Mouse (Mus musculus) lung, adult 2 months (tissue): ENCODE measurements around the gene 1700024G13Rik. TPM values are rescaled to one million over a fixed set of nuclear protein-coding genes. Genes with fewer than 3 reads are reported as not detected.
"Not testable (repeated sequence)": the region's sequence is repeated elsewhere in the genome, so short reads cannot be mapped to it uniquely, and the experiment has no call there.

ENCODE experiments used
- DNase-seq: peaks from one replicate; pipeline ENCODE4 v3.0.0; 2022
- H3K4me1 ChIP-seq: fragments of 200-500 bp; 2 replicates; pipeline ENCODE4 v1.6.1; 2011; ENCODE audit warnings: low read length; ENCODE audit not compliant: control insufficient read depth, insufficient read depth
- H3K4me3 ChIP-seq: fragments of 200-500 bp; replicated peaks from 2 replicates; pipeline ENCODE3; 2011; ENCODE audit warnings: low read depth, mild to moderate bottlenecking, control low read depth, low read length; ENCODE audit errors: extremely low read depth
- CTCF ChIP-seq: fragments of 200-500 bp; IDR thresholded peaks from 2 replicates; pipeline ENCODE4 v1.5.1; 2011; ENCODE audit warnings: mild to moderate bottlenecking, low read length, control low read depth; ENCODE audit not compliant: insufficient read depth
- POLR2A ChIP-seq: fragments of 200-500 bp; IDR thresholded peaks from 2 replicates; pipeline ENCODE4 v1.6.1; 2011; ENCODE audit warnings: low read depth, mild to moderate bottlenecking, control low read depth, low read length, borderline replicate concordance; ENCODE audit errors: extremely low read depth
- WGBS: fragments of 180-500 bp; shearing (Covaris S2); methylation state at CpG from one replicate; pipeline ENCODE4 v1.1.7; 2018; 5-methylcytosine and 5-hydroxymethylcytosine counted together
- polyA plus RNA-seq: library from polyadenylated mRNA; depleted of rRNA; stranded (reverse); fragments of >200 nt; gene quantifications from 2 replicates; pipeline ENCODE4 v1.2.3, GENCODE M21; 2012; rRNA removed

The 1700024G13Rik gene
- polyA plus RNA-seq = 8.4 and 9.1 TPM in 2 replicates

DNA sequence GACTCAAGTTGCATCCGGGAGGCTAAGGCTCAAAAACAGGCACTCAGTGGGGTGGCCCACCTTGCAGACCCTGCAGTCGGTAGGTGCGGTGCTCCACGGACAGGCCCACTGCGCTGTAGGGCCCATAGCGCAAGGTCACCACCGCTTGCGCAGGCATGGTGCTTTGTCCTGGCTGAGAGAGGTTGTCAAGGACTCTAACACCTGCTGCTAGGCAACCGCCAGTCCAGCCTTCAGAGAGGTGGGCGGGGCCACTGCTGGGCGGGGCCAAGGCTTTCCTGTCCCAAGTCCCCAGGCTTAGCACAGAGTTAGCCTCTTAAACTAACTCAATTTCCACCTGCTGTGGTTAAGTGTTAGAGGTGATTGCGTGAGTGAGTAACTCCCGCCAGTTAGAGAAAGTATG, at the start of gene 1700024G13Rik:
Gene 1700024G13Rik, minus strand, starts transcription at position 196 of the 400 bp plus-strand sequence.
- Histone ChIP-seq H3K4me1 (no peaks in the 10 kb centered on the region), H3K4me3 (no peak within 1 kb of the TSS)
- TF ChIP-seq POLR2A = peak; percentile 22; the same call in 1 of the 2 replicates
- TF ChIP-seq CTCF = no peak
- peak; percentile 18 for DNase-seq
- WGBS = 4% methylated on average over 13 of the region's 13 CpGs

DNA sequence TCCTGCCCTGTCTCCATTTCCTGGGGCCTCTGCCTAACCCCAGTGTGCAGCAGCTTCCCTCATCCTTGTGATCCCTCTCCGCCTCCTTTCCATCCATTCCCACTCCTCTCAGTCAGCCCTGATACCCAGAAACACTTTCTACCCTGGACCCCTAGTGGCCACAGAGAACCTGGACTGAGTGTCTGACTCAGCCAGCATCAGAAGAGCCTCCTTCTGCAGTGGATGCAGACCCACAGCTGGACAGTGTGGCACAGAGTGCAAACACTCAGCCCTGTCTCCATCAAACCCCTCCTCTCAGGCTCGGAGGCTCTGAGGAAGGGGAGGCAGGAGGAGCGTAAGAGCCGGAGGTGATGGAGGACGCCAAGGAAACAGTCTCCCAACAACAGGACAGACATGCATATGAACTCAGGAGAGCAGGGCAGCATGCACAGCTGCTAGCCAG, 49.2 kb upstream of the 1700024G13Rik start:
- 18% methylated on average over 5 of the region's 5 CpGs for WGBS
- H3K4me3 ChIP-seq = no peak overlapping the region
- DNase-seq = no peak
- TF ChIP-seq CTCF = no peak
- no peak for TF ChIP-seq POLR2A
- no peaks in the 10 kb centered on the region for H3K4me1 ChIP-seq

DNA sequence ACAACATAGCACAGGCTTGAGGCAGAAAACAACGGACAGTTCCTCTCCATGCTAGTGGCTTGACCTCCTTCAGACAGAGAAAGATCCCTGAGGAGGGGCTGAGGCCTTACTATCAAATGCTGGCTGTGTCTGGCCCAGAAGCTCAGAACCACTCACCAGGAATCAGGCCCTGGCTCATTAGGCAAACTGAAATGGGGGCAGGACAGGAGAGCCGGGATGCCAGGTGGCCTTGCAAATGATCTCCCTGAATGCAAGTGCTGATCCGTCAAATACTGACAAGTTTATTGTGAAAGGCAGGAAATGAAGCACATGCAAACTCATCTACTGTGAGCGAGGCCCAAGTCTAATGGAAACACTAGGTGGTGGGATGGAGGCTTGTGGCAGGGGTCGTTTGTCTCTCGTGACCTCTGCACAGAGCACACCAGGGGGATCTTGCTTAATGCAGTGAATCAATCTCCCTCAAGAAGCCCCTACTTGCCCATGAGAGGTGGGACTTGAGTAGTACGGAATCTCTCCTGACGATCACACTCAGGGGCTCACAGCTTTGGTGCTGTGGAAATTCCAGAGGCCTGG, 40.9 kb upstream of the 1700024G13Rik start:
- H3K4me3 ChIP-seq = no peak overlapping the region
- WGBS = 32% methylated on average over 8 of the region's 8 CpGs
- H3K4me1 ChIP-seq = no peaks in the 10 kb centered on the region

DNA sequence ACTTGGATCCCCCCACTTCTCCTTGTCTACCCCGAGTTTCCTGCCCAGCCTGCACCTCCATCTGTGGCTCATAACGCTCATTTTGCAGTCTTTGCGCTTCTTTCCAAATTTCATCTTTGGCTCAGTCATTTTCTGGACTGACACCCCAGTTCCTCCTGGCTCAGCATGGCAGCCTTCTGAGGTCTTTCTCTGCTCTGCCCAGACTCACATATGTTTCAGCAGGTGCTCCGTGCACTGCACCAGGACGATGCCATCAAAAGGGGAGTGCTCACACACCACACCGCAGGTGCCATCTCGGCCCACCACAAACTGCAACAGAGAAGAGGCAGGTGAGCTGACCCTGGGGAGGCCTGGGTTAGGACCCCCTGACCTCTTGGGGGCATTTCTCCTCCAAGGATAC, 35.8 kb upstream of the 1700024G13Rik start:
- H3K4me1 ChIP-seq = no peaks in the 10 kb centered on the region
- no peak overlapping the region for H3K4me3 ChIP-seq
- DNase-seq = no peak
- 81% methylated on average over 7 of the region's 7 CpGs for WGBS
- TF ChIP-seq CTCF (no peak), POLR2A (no peak)

More for the DNA sequence above, 40.9 kb upstream of the 1700024G13Rik start:
- no peak for DNase-seq
- TF ChIP-seq POLR2A (no peak), CTCF (no peak)

DNA sequence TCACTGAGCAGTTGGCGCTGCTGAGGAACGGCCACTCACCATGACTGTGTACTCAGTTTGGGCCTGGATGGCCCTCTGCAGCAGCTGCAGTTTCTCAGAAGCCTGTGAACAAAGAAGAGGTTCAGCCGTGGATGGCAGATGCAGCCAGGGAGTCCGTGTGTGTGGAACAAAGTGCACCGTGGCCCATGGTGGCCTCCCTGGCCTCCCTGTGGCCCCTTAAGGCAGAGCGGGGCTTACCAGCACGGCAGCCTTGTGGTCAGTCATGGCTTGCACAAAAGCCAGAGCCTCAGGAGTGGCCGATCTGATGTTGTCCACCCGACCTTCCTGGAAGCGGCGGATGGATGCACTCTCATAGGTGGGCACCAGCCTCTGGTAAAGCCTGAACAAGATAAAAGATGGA, 30.6 kb upstream of the 1700024G13Rik start:
- WGBS = 76% methylated on average over 11 of the region's 11 CpGs
- Histone ChIP-seq H3K4me1 (no peaks in the 10 kb centered on the region), H3K4me3 (no peak overlapping the region)
- TF ChIP-seq CTCF (no peak), POLR2A (no peak)
- DNase-seq = no peak

DNA sequence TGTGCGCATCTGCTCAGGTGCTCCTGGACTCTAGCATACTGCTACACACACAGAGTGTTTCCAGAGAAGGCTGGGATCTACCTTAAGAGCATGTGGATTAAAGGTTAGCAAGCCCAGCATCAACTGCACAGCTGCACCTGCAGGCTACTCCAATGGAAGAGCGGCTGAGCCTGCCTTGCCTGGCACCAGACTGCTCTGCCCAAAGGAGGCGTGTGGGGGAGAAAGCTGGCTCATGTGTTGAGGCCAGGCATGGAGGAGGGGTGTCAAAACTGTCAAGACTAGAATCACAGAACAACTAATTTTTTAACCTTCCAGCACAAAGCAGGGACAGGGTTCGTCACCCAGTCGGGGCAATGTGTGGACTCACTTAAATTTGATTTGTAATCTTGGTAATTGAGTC, 23.9 kb upstream of the 1700024G13Rik start:
- H3K4me1 ChIP-seq = no peaks in the 10 kb centered on the region
- H3K4me3 ChIP-seq = no peak overlapping the region
- 66% methylated on average over 5 of the region's 5 CpGs for WGBS
- no peak for TF ChIP-seq POLR2A
- TF ChIP-seq CTCF = no peak
- DNase-seq = no peak

DNA sequence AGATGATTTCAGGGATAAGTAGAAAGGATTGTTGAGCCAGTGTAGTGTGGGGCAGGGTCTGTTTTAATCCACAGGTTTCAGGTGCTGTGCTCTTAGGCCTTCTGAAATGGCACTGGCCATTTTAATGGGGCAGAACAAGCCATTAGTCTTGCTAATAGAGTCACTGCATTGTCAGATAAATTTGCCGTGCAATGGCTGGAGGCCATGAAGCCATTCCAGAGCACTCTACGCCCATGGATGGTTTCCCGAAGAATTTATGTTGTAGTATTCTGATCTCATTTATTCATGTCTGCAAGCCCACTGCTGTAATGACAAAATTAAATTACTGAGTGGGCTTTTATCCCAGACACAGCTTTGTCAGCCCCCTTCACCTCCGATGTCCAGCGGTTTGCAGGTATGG, 21.9 kb upstream of the 1700024G13Rik start:
- H3K4me3 ChIP-seq = no peak overlapping the region
- TF ChIP-seq POLR2A (no peak), CTCF (no peak)
- no peak for DNase-seq
- no peaks in the 10 kb centered on the region for H3K4me1 ChIP-seq
- WGBS = 89% methylated on average over 5 of the region's 5 CpGs

DNA sequence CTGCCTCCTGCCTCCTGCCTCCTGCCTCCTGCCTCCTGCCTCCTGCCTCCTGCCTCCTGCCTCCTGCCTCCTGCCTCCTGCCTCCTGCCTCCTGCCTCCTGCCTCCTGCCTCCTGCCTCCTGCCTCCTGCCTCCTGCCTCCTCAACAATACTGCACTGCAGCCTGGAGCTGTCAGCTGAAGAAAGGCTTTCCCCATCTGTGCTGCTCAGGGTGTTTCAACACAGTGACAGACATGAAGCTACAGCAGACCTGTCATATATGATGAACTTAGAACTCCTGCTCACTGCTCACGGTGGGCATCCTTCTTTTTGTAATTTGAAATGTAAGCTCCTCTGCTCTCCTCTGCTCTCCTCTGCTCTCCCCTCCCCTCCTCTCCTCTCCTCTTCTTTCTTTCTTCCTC, 17.2 kb upstream of the 1700024G13Rik start:
- H3K4me3 ChIP-seq, DNase-seq, H3K4me1 ChIP-seq: not testable (repeated sequence)
- WGBS = 45% methylated on average over 1 of the region's 1 CpGs

DNA sequence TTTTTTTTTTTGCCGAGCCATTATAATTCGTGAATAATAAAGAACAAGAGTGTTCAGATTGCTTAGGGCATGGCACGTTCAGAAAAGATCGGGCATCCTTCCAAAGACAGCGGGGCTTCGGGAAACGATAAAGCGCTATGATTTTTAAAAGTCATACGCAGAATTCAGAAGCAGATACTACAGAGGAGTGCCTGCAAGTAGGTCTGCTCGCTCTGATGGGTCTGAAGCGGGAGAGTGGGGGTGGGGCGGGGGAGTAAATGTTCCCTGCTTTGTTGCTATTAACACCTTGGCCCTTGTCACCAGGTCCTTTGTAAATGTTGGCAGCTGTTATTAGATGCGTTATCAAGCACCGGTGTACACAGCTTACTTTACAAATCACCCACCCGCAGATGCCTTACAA, 6.6 kb downstream of the 1700024G13Rik start:
- no peak for DNase-seq
- Histone ChIP-seq H3K4me1 (no peaks in the 10 kb centered on the region), H3K4me3 (no peak overlapping the region)
- TF ChIP-seq POLR2A (no peak), CTCF (no peak)
- WGBS = 33% methylated on average over 15 of the region's 15 CpGs

DNA sequence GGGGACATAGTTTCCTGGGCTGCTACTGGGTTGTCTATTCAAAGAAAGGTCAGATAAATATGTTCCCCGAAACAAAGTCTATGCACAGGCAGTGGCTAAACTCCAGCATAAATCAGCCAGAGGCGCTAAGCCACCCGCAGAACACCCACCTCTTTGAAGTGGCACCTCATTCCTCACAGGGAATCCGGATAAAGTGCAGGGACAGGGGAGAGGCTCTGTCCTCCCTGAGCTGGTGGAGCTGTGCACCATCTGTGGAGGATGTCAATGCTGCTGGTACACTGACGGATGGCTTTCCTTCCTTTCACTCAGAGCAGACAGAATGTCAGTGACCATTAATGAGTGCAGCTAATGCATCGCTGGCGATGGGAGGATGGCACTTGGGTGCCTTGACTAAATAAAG, 7.1 kb downstream of the 1700024G13Rik start:
- WGBS = 15% methylated on average over 7 of the region's 7 CpGs
- Histone ChIP-seq H3K4me3 (no peak overlapping the region), H3K4me1 (no peaks in the 10 kb centered on the region)
- no peak for TF ChIP-seq POLR2A
- no peak for TF ChIP-seq CTCF
- no peak for DNase-seq
